Mouse (Mus musculus) kidney, embryonic 15.5 days (tissue): ENCODE results near the gene Pappa. TPM values are rescaled to one million over a fixed set of nuclear protein-coding genes. Genes with fewer than 3 reads are reported as not detected.

ENCODE experiments used
- ATAC-seq: fragments of 200-750 bp; cut with Nextera tagmentation; replicated peaks from 2 replicates; pipeline ENCODE4 v1.8.0; 2017; ENCODE audit warnings: moderate TSS enrichment; ENCODE audit not compliant: low FRiP score
- H3K27ac ChIP-seq: fragments of 300-500 bp; sonication (generic); 2 replicates; pipeline ENCODE4 v1.5.1; 2015; ENCODE audit warnings: mild to moderate bottlenecking, inconsistent platforms
- H3K27me3 ChIP-seq: fragments of 300-500 bp; sonication (generic); 2 replicates; pipeline ENCODE4 v1.6.1; 2015; ENCODE audit warnings: inconsistent platforms
- H3K36me3 ChIP-seq: fragments of 300-500 bp; sonication (generic); 2 replicates; pipeline ENCODE4 v1.6.1; 2015; ENCODE audit warnings: inconsistent platforms
- H3K4me1 ChIP-seq: fragments of 300-500 bp; sonication (generic); 2 replicates; pipeline ENCODE4 v1.6.1; 2015; ENCODE audit warnings: inconsistent platforms
- H3K4me2 ChIP-seq: fragments of 300-500 bp; sonication (generic); 2 replicates; pipeline ENCODE4 v1.6.1; 2015; ENCODE audit warnings: moderate library complexity, mild to moderate bottlenecking, inconsistent platforms
- H3K4me3 ChIP-seq: fragments of 300-500 bp; sonication (generic); replicated peaks from 2 replicates; pipeline ENCODE4 v1.5.1; 2015; ENCODE audit warnings: mild to moderate bottlenecking, inconsistent platforms
- H3K9ac ChIP-seq: fragments of 300-500 bp; sonication (generic); 2 replicates; pipeline ENCODE4 v1.6.1; 2015; ENCODE audit warnings: mild to moderate bottlenecking, inconsistent platforms
- H3K9me3 ChIP-seq: fragments of 300-500 bp; sonication (generic); replicated peaks from 2 replicates; pipeline ENCODE4 v1.6.1; 2016; ENCODE audit warnings: inconsistent platforms
- WGBS: fragments of 180-500 bp; shearing (Covaris S2); methylation state at CpG from one replicate; pipeline ENCODE4 v1.1.7; 2015; ENCODE audit warnings: mixed read lengths; 5-methylcytosine and 5-hydroxymethylcytosine counted together
- polyA plus RNA-seq: library from polyadenylated mRNA; unstranded; fragments of >200 nt; fragmentation: Nextera tagmentation; extraction: Ambion mirVana; gene quantifications from 2 replicates; pipeline ENCODE4 v1.2.1, GENCODE M21; 2015

Gene Pappa
- 2.2 TPM in 2 replicates for polyA plus RNA-seq

- no peaks in the 10 kb centered on the region for H3K9me3 ChIP-seq
- no peak for ATAC-seq
- peaks cover 28% of the 10 kb centered on the region for H3K4me1 ChIP-seq
- peaks cover 7% of the 10 kb centered on the region; the same call in 1 of the 2 replicates for H3K27me3 ChIP-seq
- under 1% methylated on average over 15 of the region's 16 CpGs for WGBS
- peak within 1 kb of the TSS; percentile 62 for H3K4me3 ChIP-seq
- peak within 1 kb of the TSS; percentile 88 for H3K4me2 ChIP-seq
- H3K9ac ChIP-seq = peak within 1 kb of the TSS; percentile 57
- H3K36me3 ChIP-seq = no peaks in the 10 kb centered on the region
- H3K27ac ChIP-seq = peak within 1 kb of the TSS; percentile 77
These were observed at the start of gene Pappa for GRCm38 (mm10) chr4:65123741-65124224. TSS of gene Pappa (plus strand) at chr4:65124174.

- Histone ChIP-seq H3K4me1 (no peaks in the 10 kb centered on the region), H3K27ac (no peak overlapping the region), H3K9ac (no peak overlapping the region), H3K4me2 (no peak overlapping the region), H3K36me3 (no peaks in the 10 kb centered on the region), H3K9me3 (no peaks in the 10 kb centered on the region), H3K4me3 (no peak overlapping the region), H3K27me3 (no peaks in the 10 kb centered on the region)
- ATAC-seq = no peak
- 76% methylated on average over 6 of the region's 6 CpGs for WGBS
These were observed 45.9 kb upstream of the Pappa start for GRCm38 (mm10) chr4:65077906-65078615.

- Histone ChIP-seq H3K9me3 (no peaks in the 10 kb centered on the region), H3K27ac (no peak overlapping the region), H3K4me2 (no peak overlapping the region), H3K36me3 (no peaks in the 10 kb centered on the region), H3K4me1 (no peaks in the 10 kb centered on the region), H3K27me3 (no peaks in the 10 kb centered on the region), H3K4me3 (no peak overlapping the region), H3K9ac (no peak overlapping the region)
- no peak for ATAC-seq
- 90% methylated on average over 1 of the region's 1 CpGs for WGBS
These were observed 37.1 kb upstream of the Pappa start for GRCm38 (mm10) chr4:65086864-65087263.

DNA sequence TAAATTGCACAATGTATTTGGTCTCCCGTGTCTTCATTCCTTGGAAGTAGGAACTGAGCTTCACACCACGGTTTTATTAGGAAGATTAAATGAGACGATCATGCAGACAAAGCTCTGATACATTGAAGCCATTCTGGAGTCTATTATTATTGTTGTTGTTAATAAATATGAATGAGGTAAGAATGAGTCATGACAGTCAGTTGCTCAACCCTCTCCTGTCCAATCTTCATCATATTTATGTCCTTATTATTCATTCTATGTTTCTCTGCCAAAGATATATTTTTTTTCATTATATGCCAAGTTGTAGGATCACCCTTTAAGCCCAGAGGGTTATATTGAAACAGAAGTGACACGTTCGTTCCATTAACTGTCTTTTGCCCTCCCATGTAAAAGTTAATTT is 36.4 kb upstream of the Pappa start:
- Histone ChIP-seq H3K4me3 (no peak overlapping the region), H3K36me3 (no peaks in the 10 kb centered on the region), H3K9me3 (no peaks in the 10 kb centered on the region), H3K9ac (no peak overlapping the region), H3K4me2 (no peak overlapping the region), H3K27me3 (no peaks in the 10 kb centered on the region), H3K27ac (no peak overlapping the region), H3K4me1 (no peaks in the 10 kb centered on the region)
- no peak for ATAC-seq
- WGBS = 85% methylated on average over 5 of the region's 5 CpGs

- no peak overlapping the region for H3K4me2 ChIP-seq
- no peaks in the 10 kb centered on the region for H3K36me3 ChIP-seq
- H3K27me3 ChIP-seq = no peaks in the 10 kb centered on the region
- 25% methylated on average over 1 of the region's 1 CpGs for WGBS
- H3K4me1 ChIP-seq = no peaks in the 10 kb centered on the region
- H3K9me3 ChIP-seq = no peaks in the 10 kb centered on the region
- ATAC-seq = no peak
- no peak overlapping the region for H3K27ac ChIP-seq
- no peak overlapping the region for H3K4me3 ChIP-seq
- H3K9ac ChIP-seq = no peak overlapping the region
These were observed 31.8 kb upstream of the Pappa start for GRCm38 (mm10) chr4:65092191-65092590.

DNA sequence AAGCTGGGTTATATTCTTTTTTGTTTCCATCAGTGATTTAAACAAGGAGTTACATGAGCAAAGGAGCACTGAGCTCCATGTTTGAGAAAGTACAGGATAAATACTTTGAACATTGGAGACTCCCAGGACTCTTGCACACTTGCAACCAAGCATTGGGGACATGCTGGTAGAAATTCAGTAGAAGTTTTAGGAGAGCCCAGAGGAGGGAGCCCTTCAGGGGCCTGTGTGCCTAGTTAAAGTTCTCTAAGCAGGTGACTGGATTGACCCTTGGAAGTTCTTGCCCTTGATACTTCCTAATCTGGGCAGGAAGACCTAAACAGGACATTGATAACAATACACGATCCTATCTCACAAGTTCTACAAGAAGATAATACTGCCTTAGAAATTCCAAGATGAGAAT is 3.6 kb upstream of the Pappa start:
- no peak overlapping the region for H3K9ac ChIP-seq
- H3K27ac ChIP-seq = no peak overlapping the region
- no peak overlapping the region for H3K4me3 ChIP-seq
- peaks cover 7% of the 10 kb centered on the region; the same call in 1 of the 2 replicates for H3K27me3 ChIP-seq
- peaks cover 14% of the 10 kb centered on the region for H3K4me1 ChIP-seq
- no peak for ATAC-seq
- no peak overlapping the region for H3K4me2 ChIP-seq
- WGBS = 86% methylated on average over 1 of the region's 1 CpGs
- no peaks in the 10 kb centered on the region for H3K9me3 ChIP-seq
- no peaks in the 10 kb centered on the region for H3K36me3 ChIP-seq

- WGBS = 0% methylated on average over 2 of the region's 2 CpGs
- H3K4me2 ChIP-seq = peak overlapping the region; percentile 88
- H3K4me3 ChIP-seq = peak overlapping the region; percentile 62
- H3K27me3 ChIP-seq = peaks cover 7% of the 10 kb centered on the region; the same call in 1 of the 2 replicates
- no peak overlapping the region for H3K9ac ChIP-seq
- no peak overlapping the region for H3K27ac ChIP-seq
- H3K9me3 ChIP-seq = no peaks in the 10 kb centered on the region
- no peak for ATAC-seq
- H3K4me1 ChIP-seq = peaks cover 28% of the 10 kb centered on the region
- H3K36me3 ChIP-seq = no peaks in the 10 kb centered on the region
These were observed 1.1 kb upstream of the Pappa start for GRCm38 (mm10) chr4:65122841-65123240.

GRCm38 (mm10) chr4:65124369-65125151 is 586 bp downstream of the Pappa start:
- Histone ChIP-seq H3K4me1 (peaks cover 28% of the 10 kb centered on the region), H3K9me3 (no peaks in the 10 kb centered on the region), H3K9ac (peak overlapping the region; percentile 57), H3K4me2 (peak overlapping the region; percentile 88), H3K36me3 (no peaks in the 10 kb centered on the region), H3K27ac (peak overlapping the region; percentile 77), H3K4me3 (peak overlapping the region; percentile 62), H3K27me3 (peaks cover 7% of the 10 kb centered on the region; the same call in 1 of the 2 replicates)
- peak; percentile 61 for ATAC-seq
- under 1% methylated on average over 79 of the region's 80 CpGs for WGBS

DNA sequence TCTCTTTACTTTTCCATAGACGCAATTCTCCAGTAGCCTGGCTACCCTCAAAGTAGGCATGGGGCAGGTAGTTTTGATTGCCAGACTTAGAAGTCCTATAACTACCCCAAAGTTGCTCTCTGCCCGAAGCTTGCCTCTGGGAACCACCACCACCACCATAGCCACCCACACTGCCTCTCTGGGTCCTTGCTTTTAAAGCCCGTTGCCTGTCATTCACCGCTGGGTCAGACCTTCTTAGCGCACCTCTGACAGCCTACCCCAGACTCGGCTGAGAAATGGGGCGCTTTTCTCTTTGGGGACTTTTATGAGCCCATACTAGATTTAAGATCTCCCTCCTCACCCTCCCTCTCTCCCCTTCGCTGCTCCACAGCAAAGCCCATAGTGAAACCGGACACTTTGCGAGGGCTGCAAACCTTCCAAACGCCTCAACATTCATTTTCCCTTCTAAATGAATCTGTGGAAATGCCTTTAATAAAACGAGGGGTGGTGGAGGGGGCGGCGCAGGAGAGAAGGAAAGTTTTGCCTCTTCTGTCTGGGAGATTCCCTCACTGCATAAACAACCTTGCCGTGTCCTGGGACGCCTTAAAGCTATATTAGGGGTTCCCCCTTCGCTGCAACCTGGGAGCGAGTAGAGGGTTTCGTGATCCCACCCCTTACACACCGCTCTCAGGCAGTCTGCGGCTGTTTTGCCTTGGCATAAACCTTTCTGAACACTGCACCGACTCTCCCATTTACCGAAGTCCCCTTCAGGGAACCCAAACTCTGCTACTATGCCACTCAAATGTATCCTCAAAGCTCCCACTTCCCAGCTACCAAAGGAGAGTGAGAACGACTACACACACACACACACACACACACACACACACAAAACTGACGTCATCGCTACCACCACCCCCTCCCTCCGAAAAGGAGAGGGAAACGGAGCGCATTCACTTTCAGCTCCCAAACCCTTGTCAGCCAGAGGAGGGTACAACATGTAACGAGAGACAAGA is 1.7 kb downstream of the Pappa start:
- peak; percentile 65 for ATAC-seq
- peaks cover 28% of the 10 kb centered on the region for H3K4me1 ChIP-seq
- peak overlapping the region; percentile 62 for H3K4me3 ChIP-seq
- H3K36me3 ChIP-seq = no peaks in the 10 kb centered on the region
- H3K9ac ChIP-seq = peak overlapping the region; percentile 57
- no peaks in the 10 kb centered on the region for H3K9me3 ChIP-seq
- H3K27ac ChIP-seq = peak overlapping the region; percentile 77
- H3K4me2 ChIP-seq = peak overlapping the region; percentile 88
- peaks cover 7% of the 10 kb centered on the region; the same call in 1 of the 2 replicates for H3K27me3 ChIP-seq
- WGBS = under 1% methylated on average over 29 of the region's 30 CpGs

DNA sequence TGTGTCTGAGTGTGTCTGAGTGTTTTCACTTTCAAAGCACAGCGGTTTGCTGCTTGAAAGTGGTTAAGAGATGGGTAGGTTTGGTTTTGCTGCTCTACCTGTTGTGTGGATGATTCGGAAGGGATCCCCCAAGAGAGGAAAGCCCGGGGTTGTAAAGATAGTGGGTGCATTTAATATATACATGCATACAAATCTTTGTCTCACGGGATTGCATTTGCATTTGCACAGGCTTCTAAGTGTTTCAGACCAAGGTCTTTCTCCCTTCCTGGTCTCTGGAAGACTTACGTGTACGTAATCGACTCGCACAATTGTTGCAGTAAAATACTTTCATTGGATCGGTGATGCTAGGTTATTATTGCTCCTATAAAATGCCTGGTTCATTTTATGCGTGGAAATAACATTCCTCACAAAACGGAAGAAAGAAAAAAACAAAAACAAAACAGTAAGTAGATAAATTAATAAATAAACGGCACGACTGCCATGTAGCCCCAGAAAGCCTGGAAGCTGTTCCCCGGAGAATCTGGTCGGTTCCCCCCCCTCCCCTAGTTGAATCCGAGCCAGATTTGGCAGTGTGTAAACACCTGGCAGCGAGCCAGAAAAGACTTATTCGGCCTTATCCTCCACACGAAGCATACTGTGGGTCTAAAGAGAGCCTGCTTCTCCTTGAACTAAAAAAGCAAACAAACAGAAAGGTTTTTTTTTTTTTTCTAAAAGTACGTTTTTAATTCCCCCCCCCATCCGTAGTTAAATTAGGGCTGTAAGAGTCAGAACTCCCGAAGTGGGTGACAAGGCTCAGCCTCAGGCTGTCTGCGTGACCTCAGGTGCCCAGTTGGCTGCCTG is 2.7 kb downstream of the Pappa start:
- Histone ChIP-seq H3K4me3 (peak overlapping the region; percentile 62), H3K36me3 (no peaks in the 10 kb centered on the region), H3K4me2 (peak overlapping the region; percentile 88), H3K9ac (peak overlapping the region; percentile 57; the same call in 1 of the 2 replicates), H3K27ac (peak overlapping the region; percentile 77), H3K27me3 (peaks cover 7% of the 10 kb centered on the region; the same call in 1 of the 2 replicates), H3K4me1 (peaks cover 28% of the 10 kb centered on the region), H3K9me3 (no peaks in the 10 kb centered on the region)
- ATAC-seq = no peak
- WGBS = 7% methylated on average over 23 of the region's 23 CpGs

- 23% methylated on average over 6 of the region's 6 CpGs for WGBS
- Histone ChIP-seq H3K9me3 (no peaks in the 10 kb centered on the region), H3K9ac (no peak overlapping the region), H3K4me1 (peaks cover 28% of the 10 kb centered on the region), H3K27ac (peak overlapping the region; percentile 77), H3K36me3 (no peaks in the 10 kb centered on the region), H3K4me3 (peak overlapping the region; percentile 62), H3K4me2 (peak overlapping the region; percentile 88), H3K27me3 (peaks cover 7% of the 10 kb centered on the region; the same call in 1 of the 2 replicates)
- peak; percentile 15; the same call in 1 of the 2 replicates for ATAC-seq
These were observed 3.3 kb downstream of the Pappa start for GRCm38 (mm10) chr4:65127291-65127590.
